Mouse (Mus musculus): ENCODE measurements around the gene Sgms1. TPM values are rescaled to one million over a fixed set of nuclear protein-coding genes. Genes with fewer than 3 reads are reported as not detected.

Gene Sgms1
- polyA plus RNA-seq, 1 experiment from 2014 or later = 50.8 TPM

- Histone ChIP-seq H3K9ac (ENCODE audit: low read depth, low read length) (no peak overlapping the region), H3K27ac (ENCODE audit: low read depth, low read length) (no peak overlapping the region), H3K4me1 (ENCODE audit: control insufficient read depth, insufficient read depth, low read length) (no peaks in the 10 kb centered on the region), H3K9me3 (ENCODE audit: control insufficient read depth, low read length) (no peaks in the 10 kb centered on the region), H3K4me3 (ENCODE audit: low read length) (no peak overlapping the region), H3K36me3 (ENCODE audit: control insufficient read depth, insufficient read depth, low read length) (no peaks in the 10 kb centered on the region; the same call in 1 of the 2 replicates), H3K27me3 (ENCODE audit: control insufficient read depth, insufficient read depth, low read length) (no peaks in the 10 kb centered on the region), H3K4me2 (replicated peaks; ENCODE audit: low read depth, low read length) (no peak overlapping the region)
- ATAC-seq (ENCODE audit: low FRiP score, low TSS enrichment) = no peak
- 65% methylated on average over 3 of the region's 3 CpGs for WGBS
Observed at GRCm38 (mm10) chr19:32223751-32224174, 165.8 kb downstream of the Sgms1 start.

DNA sequence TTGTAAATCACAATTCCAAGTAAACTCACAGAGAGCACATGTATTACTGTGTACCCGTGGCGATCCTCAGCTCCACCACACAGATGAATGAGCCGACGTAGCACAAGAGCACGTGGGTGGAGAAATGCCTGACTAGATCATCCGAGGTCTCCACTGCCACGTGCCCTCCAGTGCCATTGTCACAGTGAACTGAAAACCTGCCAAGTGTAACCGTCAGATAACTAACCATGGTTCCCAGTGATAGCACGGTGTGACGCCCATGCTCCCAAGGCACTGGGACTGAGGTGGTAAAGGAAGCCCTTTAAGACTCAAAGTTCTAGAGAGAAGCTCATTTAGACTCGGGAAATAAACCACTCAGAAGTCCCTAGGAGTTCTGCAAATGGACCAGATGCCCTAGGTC lies 167.4 kb downstream of the Sgms1 start:
- Histone ChIP-seq H3K9me3 (ENCODE audit: control insufficient read depth, low read length) (no peaks in the 10 kb centered on the region), H3K9ac (ENCODE audit: low read depth, low read length) (no peak overlapping the region), H3K36me3 (ENCODE audit: control insufficient read depth, insufficient read depth, low read length) (no peaks in the 10 kb centered on the region; the same call in 1 of the 2 replicates), H3K27me3 (ENCODE audit: control insufficient read depth, insufficient read depth, low read length) (no peaks in the 10 kb centered on the region), H3K4me3 (ENCODE audit: low read length) (no peak overlapping the region), H3K27ac (ENCODE audit: low read depth, low read length) (no peak overlapping the region), H3K4me2 (replicated peaks; ENCODE audit: low read depth, low read length) (no peak overlapping the region), H3K4me1 (ENCODE audit: control insufficient read depth, insufficient read depth, low read length) (no peaks in the 10 kb centered on the region)
- 84% methylated on average over 11 of the region's 11 CpGs for WGBS
- ATAC-seq (ENCODE audit: low FRiP score, low TSS enrichment) = no peak

DNA sequence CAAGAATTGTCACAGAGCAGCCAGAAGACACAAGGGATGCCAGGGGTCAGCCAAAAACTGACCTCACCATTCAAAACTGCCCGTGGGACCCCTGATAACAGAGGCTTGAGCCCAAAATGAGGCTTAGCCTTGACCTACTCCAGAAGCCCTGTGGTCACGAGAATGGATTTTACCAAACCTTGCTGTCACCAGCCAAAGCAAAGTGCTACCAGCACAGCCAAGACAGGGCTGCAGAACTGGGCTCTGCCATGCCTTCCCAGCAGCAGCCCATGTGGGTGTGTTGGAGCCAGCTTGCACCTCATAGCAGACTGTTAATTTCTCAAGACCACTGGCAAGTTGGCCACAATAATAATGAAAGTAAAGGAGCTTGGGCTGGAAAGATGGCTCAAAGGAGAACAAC lies 168.5 kb downstream of the Sgms1 start:
- Histone ChIP-seq H3K9me3 (ENCODE audit: control insufficient read depth, low read length) (no peaks in the 10 kb centered on the region), H3K4me3 (ENCODE audit: low read length) (no peak overlapping the region), H3K9ac (ENCODE audit: low read depth, low read length) (no peak overlapping the region), H3K4me2 (replicated peaks; ENCODE audit: low read depth, low read length) (no peak overlapping the region), H3K36me3 (ENCODE audit: control insufficient read depth, insufficient read depth, low read length) (no peaks in the 10 kb centered on the region; the same call in 1 of the 2 replicates), H3K27ac (ENCODE audit: low read depth, low read length) (no peak overlapping the region), H3K4me1 (ENCODE audit: control insufficient read depth, insufficient read depth, low read length) (no peaks in the 10 kb centered on the region), H3K27me3 (ENCODE audit: control insufficient read depth, insufficient read depth, low read length) (no peaks in the 10 kb centered on the region)
- 81% methylated on average over 2 of the region's 2 CpGs for WGBS
- ATAC-seq (ENCODE audit: low FRiP score, low TSS enrichment) = no peak

GRCm38 (mm10) chr19:32216710-32217109 lies 172.8 kb downstream of the Sgms1 start:
- no peaks in the 10 kb centered on the region for H3K27me3 ChIP-seq (ENCODE audit: control insufficient read depth, insufficient read depth, low read length)

GRCm38 (mm10) chr19:32214905-32215806 lies 174.4 kb downstream of the Sgms1 start:
- Histone ChIP-seq H3K4me1 (ENCODE audit: control insufficient read depth, insufficient read depth, low read length) (peaks cover 4% of the 10 kb centered on the region; the same call in 1 of the 2 replicates), H3K4me3 (ENCODE audit: low read length) (no peak overlapping the region), H3K9me3 (ENCODE audit: control insufficient read depth, low read length) (no peaks in the 10 kb centered on the region), H3K27me3 (ENCODE audit: control insufficient read depth, insufficient read depth, low read length) (no peaks in the 10 kb centered on the region), H3K36me3 (ENCODE audit: control insufficient read depth, insufficient read depth, low read length) (no peaks in the 10 kb centered on the region), H3K9ac (ENCODE audit: low read depth, low read length) (no peak overlapping the region), H3K4me2 (replicated peaks; ENCODE audit: low read depth, low read length) (no peak overlapping the region), H3K27ac (ENCODE audit: low read depth, low read length) (no peak overlapping the region)
- ATAC-seq (ENCODE audit: low FRiP score, low TSS enrichment) = no peak
- 72% methylated on average over 12 of the region's 12 CpGs for WGBS

More at GRCm38 (mm10) chr19:32216710-32217109, 172.8 kb downstream of the Sgms1 start:
- Histone ChIP-seq H3K27ac (ENCODE audit: low read depth, low read length) (no peak overlapping the region), H3K36me3 (ENCODE audit: control insufficient read depth, insufficient read depth, low read length) (no peaks in the 10 kb centered on the region), H3K9me3 (ENCODE audit: control insufficient read depth, low read length) (no peaks in the 10 kb centered on the region), H3K4me3 (ENCODE audit: low read length) (no peak overlapping the region), H3K9ac (ENCODE audit: low read depth, low read length) (no peak overlapping the region), H3K4me2 (replicated peaks; ENCODE audit: low read depth, low read length) (no peak overlapping the region), H3K4me1 (ENCODE audit: control insufficient read depth, insufficient read depth, low read length) (no peaks in the 10 kb centered on the region)
- WGBS = 98% methylated on average over 2 of the region's 2 CpGs
- no peak for ATAC-seq (ENCODE audit: low FRiP score, low TSS enrichment)

DNA sequence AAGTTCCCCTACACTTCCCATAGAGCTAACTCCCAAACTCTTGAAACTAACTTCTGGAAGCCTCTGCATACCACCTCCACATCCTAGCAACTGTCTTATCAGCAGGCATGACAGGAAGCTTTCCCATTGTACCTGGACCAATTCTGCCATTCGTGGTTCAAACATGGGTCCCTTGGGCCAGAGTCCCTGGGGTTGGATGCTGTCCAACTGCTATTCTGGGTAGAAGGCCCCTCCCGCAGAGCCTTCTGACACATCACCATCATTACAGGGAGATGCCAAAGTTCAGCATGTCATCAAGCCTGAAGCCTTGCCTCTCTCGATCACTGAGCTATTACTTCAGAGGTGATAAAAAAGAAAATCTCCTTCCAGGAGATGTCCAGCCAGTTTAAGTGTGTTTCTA lies 175.9 kb downstream of the Sgms1 start:
- Histone ChIP-seq H3K9ac (ENCODE audit: low read depth, low read length) (no peak overlapping the region), H3K36me3 (ENCODE audit: control insufficient read depth, insufficient read depth, low read length) (no peaks in the 10 kb centered on the region), H3K27ac (ENCODE audit: low read depth, low read length) (no peak overlapping the region), H3K9me3 (ENCODE audit: control insufficient read depth, low read length) (no peaks in the 10 kb centered on the region), H3K4me2 (replicated peaks; ENCODE audit: low read depth, low read length) (no peak overlapping the region), H3K4me3 (ENCODE audit: low read length) (no peak overlapping the region), H3K4me1 (ENCODE audit: control insufficient read depth, insufficient read depth, low read length) (peaks cover 11% of the 10 kb centered on the region; the same call in 1 of the 2 replicates), H3K27me3 (ENCODE audit: control insufficient read depth, insufficient read depth, low read length) (no peaks in the 10 kb centered on the region)
- WGBS = 81% methylated on average over 3 of the region's 3 CpGs
- no peak for ATAC-seq (ENCODE audit: low FRiP score, low TSS enrichment)

DNA sequence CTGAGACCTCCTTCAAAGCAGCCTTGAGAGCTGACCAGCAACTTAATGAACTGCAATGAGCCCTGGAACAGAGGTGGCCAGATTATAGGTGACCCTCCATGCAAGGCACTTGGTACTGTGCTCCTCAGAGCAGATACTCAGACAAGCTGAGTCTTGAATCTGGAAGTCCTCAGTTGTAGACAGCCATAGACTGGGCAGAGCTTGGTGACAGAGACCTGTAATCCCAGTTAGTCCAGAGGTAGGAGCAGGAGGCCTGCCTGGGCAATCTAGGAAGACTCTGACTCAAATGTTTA lies 178.3 kb downstream of the Sgms1 start:
- Histone ChIP-seq H3K36me3 (ENCODE audit: control insufficient read depth, insufficient read depth, low read length) (no peaks in the 10 kb centered on the region), H3K4me1 (ENCODE audit: control insufficient read depth, insufficient read depth, low read length) (peaks cover 11% of the 10 kb centered on the region; the same call in 1 of the 2 replicates), H3K9ac (ENCODE audit: low read depth, low read length) (peak overlapping the region; percentile 62), H3K4me2 (replicated peaks; ENCODE audit: low read depth, low read length) (peak overlapping the region; percentile 75), H3K27me3 (ENCODE audit: control insufficient read depth, insufficient read depth, low read length) (no peaks in the 10 kb centered on the region), H3K27ac (ENCODE audit: low read depth, low read length) (peak overlapping the region; percentile 85; the same call in 1 of the 2 replicates), H3K4me3 (ENCODE audit: low read length) (peak overlapping the region; percentile 52), H3K9me3 (ENCODE audit: control insufficient read depth, low read length) (no peaks in the 10 kb centered on the region)
- ATAC-seq (ENCODE audit: low FRiP score, low TSS enrichment) = peak; percentile 66

DNA sequence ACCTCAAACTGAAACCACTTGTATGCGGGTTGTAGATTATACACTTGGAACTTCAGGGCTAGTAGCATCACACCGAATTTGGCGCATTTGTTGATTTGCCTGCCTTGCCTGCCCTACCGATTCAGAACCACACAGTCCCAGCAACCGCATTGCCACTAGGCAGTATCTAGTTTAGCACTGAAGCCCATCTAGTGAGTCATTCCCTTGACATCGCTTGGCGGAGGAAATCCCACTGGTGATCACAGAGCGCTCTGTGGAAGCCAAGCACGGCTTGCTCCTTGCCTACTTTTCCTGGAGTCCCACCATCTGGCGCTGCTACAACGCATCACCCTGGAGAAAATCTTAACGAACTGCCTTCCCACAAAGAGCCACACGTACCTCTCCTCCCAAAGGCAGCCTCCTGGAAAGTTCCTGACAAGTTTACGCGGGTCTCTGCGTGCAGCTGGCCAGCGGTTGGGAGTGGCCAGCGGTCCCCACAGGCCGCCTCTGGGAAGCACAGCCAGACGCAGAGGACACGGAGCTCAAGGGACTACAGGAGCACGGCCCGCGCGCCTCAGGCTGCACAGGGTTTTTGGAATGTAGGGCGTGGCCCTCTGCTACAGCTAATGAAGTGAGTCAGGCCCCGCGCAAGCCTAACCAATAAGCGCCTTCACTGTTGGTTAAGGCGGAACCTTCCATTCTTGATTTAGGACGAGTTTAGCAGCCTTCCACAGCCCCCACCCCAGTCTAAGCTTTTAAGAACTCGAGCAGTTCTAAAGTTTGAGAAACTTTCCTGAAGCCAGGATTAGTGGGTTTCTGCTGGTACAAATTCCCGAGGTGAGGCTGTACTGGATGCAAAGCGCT lies 178.8 kb downstream of the Sgms1 start:
- H3K9ac ChIP-seq (ENCODE audit: low read depth, low read length) = peak overlapping the region; percentile 62
- peak; percentile 100 for ATAC-seq (ENCODE audit: low FRiP score, low TSS enrichment)
- H3K36me3 ChIP-seq (ENCODE audit: control insufficient read depth, insufficient read depth, low read length) = no peaks in the 10 kb centered on the region
- no peaks in the 10 kb centered on the region for H3K27me3 ChIP-seq (ENCODE audit: control insufficient read depth, insufficient read depth, low read length)
- 2% methylated on average over 34 of the region's 34 CpGs for WGBS
- H3K9me3 ChIP-seq (ENCODE audit: control insufficient read depth, low read length) = no peaks in the 10 kb centered on the region
- H3K4me2 ChIP-seq (replicated peaks; ENCODE audit: low read depth, low read length) = peak overlapping the region; percentile 75
- H3K27ac ChIP-seq (ENCODE audit: low read depth, low read length) = peak overlapping the region; percentile 85
- H3K4me3 ChIP-seq (ENCODE audit: low read length) = peak overlapping the region; percentile 52
- peaks cover 11% of the 10 kb centered on the region; the same call in 1 of the 2 replicates for H3K4me1 ChIP-seq (ENCODE audit: control insufficient read depth, insufficient read depth, low read length)
